Mouse (Mus musculus): ENCODE measurements at regions not wholly inside any gene's neighbourhood (a gene's known extent, or its start where the extent isn't known, plus 50 kb on each side); places are given as distances from the start of the nearest gene placed in this dataset.

DNA sequence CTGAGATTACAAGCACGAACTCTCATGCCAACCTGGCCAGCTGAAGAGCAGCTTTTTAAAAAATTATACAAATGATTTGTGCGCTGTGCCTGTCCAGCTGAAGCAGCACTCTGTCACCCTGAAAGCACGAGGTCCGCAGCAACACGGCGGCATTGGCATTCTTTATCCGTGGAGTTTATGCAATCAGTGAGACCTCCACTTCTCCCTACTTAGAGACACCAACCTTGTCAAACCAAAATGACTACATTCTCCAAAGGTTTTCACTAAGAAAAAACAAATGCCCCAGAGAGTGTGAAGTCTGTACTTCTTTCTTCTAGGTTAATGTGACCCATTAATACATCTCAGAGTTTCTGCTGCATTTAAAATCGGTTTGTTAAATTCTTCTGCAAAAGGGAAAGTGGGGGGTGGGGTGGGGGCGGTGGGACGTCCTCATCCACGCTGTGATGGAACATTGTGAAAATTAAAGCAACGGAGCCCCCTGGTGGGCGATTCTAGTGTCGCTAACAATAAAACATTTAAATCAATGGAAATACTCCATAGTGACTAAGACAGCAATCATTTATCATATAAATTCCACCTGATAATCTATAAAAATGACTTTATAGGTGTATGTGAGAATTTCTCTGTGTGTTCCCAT, 524.2 kb upstream of the Gpc5 start:
- H3K4me2 ChIP-seq (ENCODE audit: low read depth, low read length) = no peak overlapping the region
- no peaks in the 10 kb centered on the region for H3K9me3 ChIP-seq (ENCODE audit: low read length)
- no peaks in the 10 kb centered on the region for H3K36me3 ChIP-seq (replicated peaks; ENCODE audit: insufficient read depth, low read length)
- H3K4me1 ChIP-seq (ENCODE audit: insufficient read depth) = no peaks in the 10 kb centered on the region
- H3K27me3 ChIP-seq (ENCODE audit: insufficient read depth, low read length) = no peaks in the 10 kb centered on the region
- WGBS (ENCODE audit: insufficient replicate concordance) = 23% methylated on average over 14 of the region's 14 CpGs
- DNase-seq (peak; percentile 28), ATAC-seq (no peak)
- H3K4me3 ChIP-seq (ENCODE audit: low read depth, low read length) = no peak overlapping the region
- TF ChIP-seq EP300 (IDR thresholded peaks at IDR 0.05; ENCODE audit: low read depth) (no peak), CTCF (IDR thresholded peaks at IDR 0.05; ENCODE audit: low read depth) (peak; percentile 24; the same call in 1 of the 2 replicates)
- H3K9ac ChIP-seq (replicated peaks) = no peak overlapping the region
- no peak overlapping the region for H3K27ac ChIP-seq (ENCODE audit: low read depth)

DNA sequence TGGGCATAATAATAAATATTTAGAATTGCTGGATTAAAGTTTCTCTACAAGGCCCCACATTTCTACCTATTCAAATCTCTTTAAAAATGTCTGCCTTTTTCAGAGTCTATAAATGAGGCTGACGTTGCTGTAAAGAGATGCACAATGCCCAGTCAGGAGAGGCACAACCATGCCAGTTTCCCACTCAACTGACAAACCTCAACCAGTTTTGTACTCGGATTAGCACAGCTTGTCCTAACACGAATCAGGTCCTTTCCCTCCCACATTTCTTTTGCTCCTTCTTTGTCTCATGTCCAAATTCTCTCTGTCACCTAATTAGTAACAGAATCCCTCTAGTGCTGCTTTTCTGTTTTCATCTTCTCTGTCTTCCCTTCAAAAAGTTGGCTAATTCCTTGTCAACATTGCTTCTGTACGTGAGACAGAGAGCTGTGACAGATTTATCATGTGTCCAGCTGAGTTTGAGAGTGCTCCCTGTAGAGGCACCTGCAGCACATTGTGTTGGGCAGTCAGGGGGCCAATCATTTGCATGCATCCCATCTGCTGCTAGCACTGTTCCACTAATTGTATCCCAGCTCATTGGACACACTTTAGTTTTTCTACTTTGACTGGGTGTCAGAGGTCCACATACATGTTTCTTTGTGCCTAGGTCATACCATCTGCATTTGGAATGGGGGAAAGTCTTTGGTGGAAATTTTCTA, 504.5 kb upstream of the Gpc5 start:
- no peak for DNase-seq
- TF ChIP-seq CTCF (IDR thresholded peaks at IDR 0.05; ENCODE audit: low read depth) (no peak), EP300 (IDR thresholded peaks at IDR 0.05; ENCODE audit: low read depth) (no peak)
- Histone ChIP-seq H3K27ac (ENCODE audit: low read depth) (no peak overlapping the region), H3K27me3 (ENCODE audit: insufficient read depth, low read length) (no peaks in the 10 kb centered on the region), H3K4me1 (ENCODE audit: insufficient read depth) (no peaks in the 10 kb centered on the region), H3K9ac (replicated peaks) (no peak overlapping the region), H3K4me3 (ENCODE audit: low read depth, low read length) (no peak overlapping the region), H3K36me3 (replicated peaks; ENCODE audit: insufficient read depth, low read length) (no peaks in the 10 kb centered on the region), H3K9me3 (ENCODE audit: low read length) (no peaks in the 10 kb centered on the region), H3K4me2 (ENCODE audit: low read depth, low read length) (no peak overlapping the region)
- 55% methylated on average over 4 of the region's 4 CpGs for WGBS (ENCODE audit: insufficient replicate concordance)
- no peak for ATAC-seq

DNA sequence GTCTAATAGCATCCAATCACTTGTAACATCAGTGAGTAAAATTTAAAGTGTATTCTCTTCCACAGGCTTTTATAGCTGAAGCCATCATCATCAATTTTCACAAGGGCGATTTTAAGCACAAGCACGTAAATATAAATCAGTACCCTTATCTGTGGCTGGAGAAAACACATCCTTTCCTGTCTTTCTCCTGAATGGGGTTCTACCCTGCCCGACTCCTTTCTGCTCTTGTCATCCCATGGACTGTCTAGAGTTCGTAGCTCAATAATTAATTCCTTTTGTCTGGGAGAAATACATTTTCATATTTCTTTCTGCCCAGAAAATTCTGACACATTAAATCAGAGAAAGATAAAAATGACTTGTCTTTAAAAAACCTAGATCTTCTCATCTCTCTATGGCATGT, 482.7 kb upstream of the Gpc5 start:
- ATAC-seq = no peak
- Histone ChIP-seq H3K9ac (replicated peaks) (no peak overlapping the region), H3K4me3 (ENCODE audit: low read depth, low read length) (no peak overlapping the region), H3K27me3 (ENCODE audit: insufficient read depth, low read length) (no peaks in the 10 kb centered on the region), H3K9me3 (ENCODE audit: low read length) (no peaks in the 10 kb centered on the region), H3K27ac (ENCODE audit: low read depth) (no peak overlapping the region), H3K4me1 (ENCODE audit: insufficient read depth) (no peaks in the 10 kb centered on the region), H3K4me2 (ENCODE audit: low read depth, low read length) (no peak overlapping the region), H3K36me3 (replicated peaks; ENCODE audit: insufficient read depth, low read length) (no peaks in the 10 kb centered on the region)
- no peak for DNase-seq
- TF ChIP-seq EP300 (IDR thresholded peaks at IDR 0.05; ENCODE audit: low read depth) (no peak), CTCF (IDR thresholded peaks at IDR 0.05; ENCODE audit: low read depth) (no peak)
- 65% methylated on average over 4 of the region's 4 CpGs for WGBS (ENCODE audit: insufficient replicate concordance)

DNA sequence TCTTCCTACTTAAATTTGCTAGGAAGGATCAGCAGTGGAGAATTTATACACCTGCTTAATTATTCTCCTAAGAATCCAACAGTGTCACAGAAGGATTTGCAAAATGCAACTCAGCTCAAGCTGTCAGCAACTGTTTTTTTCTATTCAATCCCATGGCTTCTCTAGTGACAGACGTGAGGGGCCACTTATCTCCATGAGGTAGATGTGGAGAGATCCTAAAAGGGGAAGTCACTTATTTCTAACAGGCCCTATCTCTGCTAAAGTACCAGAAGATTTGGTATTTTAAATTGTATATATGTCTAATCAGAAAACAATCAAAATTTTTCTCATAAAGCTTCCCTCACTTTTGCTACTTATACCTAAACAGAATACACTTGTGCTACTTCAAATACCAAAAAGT, 479.6 kb upstream of the Gpc5 start:
- no peaks in the 10 kb centered on the region for H3K27me3 ChIP-seq (ENCODE audit: insufficient read depth, low read length)
- no peak overlapping the region for H3K4me3 ChIP-seq (ENCODE audit: low read depth, low read length)
- no peak overlapping the region for H3K9ac ChIP-seq (replicated peaks)
- H3K36me3 ChIP-seq (replicated peaks; ENCODE audit: insufficient read depth, low read length) = no peaks in the 10 kb centered on the region
- TF ChIP-seq EP300 (IDR thresholded peaks at IDR 0.05; ENCODE audit: low read depth) (no peak), CTCF (IDR thresholded peaks at IDR 0.05; ENCODE audit: low read depth) (no peak)
- 27% methylated on average over 1 of the region's 1 CpGs for WGBS (ENCODE audit: insufficient replicate concordance)
- DNase-seq (no peak), ATAC-seq (no peak)
- H3K4me1 ChIP-seq (ENCODE audit: insufficient read depth) = no peaks in the 10 kb centered on the region
- H3K27ac ChIP-seq (ENCODE audit: low read depth) = no peak overlapping the region
- H3K4me2 ChIP-seq (ENCODE audit: low read depth, low read length) = no peak overlapping the region
- H3K9me3 ChIP-seq (ENCODE audit: low read length) = no peaks in the 10 kb centered on the region

DNA sequence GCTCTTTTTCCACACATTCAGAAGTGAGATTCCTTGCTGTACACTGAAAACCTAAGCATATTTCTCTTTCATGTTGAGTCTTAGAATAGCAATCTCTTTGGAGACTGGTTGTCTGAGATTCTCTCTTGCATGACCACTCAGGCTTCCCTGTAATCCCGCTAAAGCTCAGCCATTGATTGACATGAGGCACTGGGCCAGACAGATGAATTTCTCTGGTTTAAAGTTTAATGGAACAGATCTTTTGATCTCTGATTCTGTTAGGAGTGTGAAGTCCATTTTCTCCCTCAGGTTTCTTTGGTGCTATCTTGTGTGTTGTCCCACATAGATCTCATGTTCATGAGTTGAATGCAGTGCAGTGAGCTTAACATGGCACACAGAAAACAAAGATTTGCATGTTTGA, 435.4 kb upstream of the Gpc5 start:
- peak; percentile 17 for DNase-seq
- no peak overlapping the region for H3K4me3 ChIP-seq (ENCODE audit: low read depth, low read length)
- no peak for ATAC-seq
- no peak overlapping the region for H3K4me2 ChIP-seq (ENCODE audit: low read depth, low read length)
- H3K4me1 ChIP-seq (ENCODE audit: insufficient read depth) = no peaks in the 10 kb centered on the region
- H3K27me3 ChIP-seq (ENCODE audit: insufficient read depth, low read length) = no peaks in the 10 kb centered on the region
- H3K9me3 ChIP-seq (ENCODE audit: low read length) = no peaks in the 10 kb centered on the region
- no peak overlapping the region for H3K27ac ChIP-seq (ENCODE audit: low read depth)
- WGBS (ENCODE audit: insufficient replicate concordance) = 61% methylated on average over 1 of the region's 1 CpGs
- H3K36me3 ChIP-seq (replicated peaks; ENCODE audit: insufficient read depth, low read length) = no peaks in the 10 kb centered on the region
- TF ChIP-seq EP300 (IDR thresholded peaks at IDR 0.05; ENCODE audit: low read depth) = no peak
- TF ChIP-seq CTCF (IDR thresholded peaks at IDR 0.05; ENCODE audit: low read depth) = no peak
- no peak overlapping the region for H3K9ac ChIP-seq (replicated peaks)

DNA sequence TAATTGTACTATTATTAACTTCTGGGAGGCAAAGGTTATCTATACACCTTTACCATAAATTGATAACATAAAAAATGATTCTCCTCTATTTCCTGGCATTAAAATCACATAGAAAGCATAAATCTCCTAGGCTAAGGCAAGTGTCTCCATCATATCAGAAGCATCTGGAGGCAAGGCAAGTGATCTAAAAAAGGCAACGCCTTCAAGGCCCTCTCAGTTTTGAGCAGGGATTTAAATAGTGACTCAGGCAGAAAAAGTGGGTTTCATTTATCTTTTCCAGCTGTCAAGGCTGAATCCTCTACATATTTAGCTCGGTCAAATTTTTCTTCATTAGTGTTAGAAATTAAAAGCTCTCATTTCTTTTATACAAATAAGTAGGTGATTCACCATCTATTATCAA, 430.0 kb upstream of the Gpc5 start:
- Histone ChIP-seq H3K27me3 (ENCODE audit: insufficient read depth, low read length) (no peaks in the 10 kb centered on the region), H3K4me2 (ENCODE audit: low read depth, low read length) (no peak overlapping the region), H3K27ac (ENCODE audit: low read depth) (no peak overlapping the region), H3K4me1 (ENCODE audit: insufficient read depth) (no peaks in the 10 kb centered on the region), H3K9ac (replicated peaks) (no peak overlapping the region), H3K4me3 (ENCODE audit: low read depth, low read length) (no peak overlapping the region), H3K36me3 (replicated peaks; ENCODE audit: insufficient read depth, low read length) (no peaks in the 10 kb centered on the region), H3K9me3 (ENCODE audit: low read length) (no peaks in the 10 kb centered on the region)
- 72% methylated on average over 2 of the region's 2 CpGs for WGBS (ENCODE audit: insufficient replicate concordance)
- no peak for TF ChIP-seq CTCF (IDR thresholded peaks at IDR 0.05; ENCODE audit: low read depth)
- TF ChIP-seq EP300 (IDR thresholded peaks at IDR 0.05; ENCODE audit: low read depth) = no peak
- ATAC-seq (no peak), DNase-seq (no peak)

Data from liver, postnatal 0 days (tissue).